Mouse (Mus musculus) heart, embryonic 13.5 days (tissue): ENCODE data around the gene H2afy. TPM values are rescaled to one million over a fixed set of nuclear protein-coding genes. Genes with fewer than 3 reads are reported as not detected.

Experiments used
- ATAC-seq: fragments of 200-750 bp; cut with Nextera tagmentation; 2 replicates; pipeline ENCODE4 v1.8.0; 2017; ENCODE audit warnings: moderate TSS enrichment; ENCODE audit not compliant: insufficient number of reproducible peaks, low FRiP score, low TSS enrichment; ENCODE audit errors: extremely low read depth
- H3K27ac ChIP-seq: fragments of 300-500 bp; sonication (generic); replicated peaks from 2 replicates; pipeline ENCODE4 v1.5.1; 2015; ENCODE audit warnings: moderate library complexity, mild to moderate bottlenecking, inconsistent platforms
- H3K27me3 ChIP-seq: fragments of 300-500 bp; sonication (generic); replicated peaks from 2 replicates; pipeline ENCODE4 v1.6.1; 2015; ENCODE audit warnings: mild to moderate bottlenecking, inconsistent platforms
- H3K36me3 ChIP-seq: fragments of 300-500 bp; sonication (generic); 2 replicates; pipeline ENCODE4 v1.6.1; 2015; ENCODE audit warnings: mild to moderate bottlenecking, inconsistent platforms
- H3K4me1 ChIP-seq: fragments of 300-500 bp; sonication (generic); 2 replicates; pipeline ENCODE4 v1.6.1; 2015; ENCODE audit warnings: inconsistent platforms
- H3K4me2 ChIP-seq: fragments of 300-500 bp; sonication (generic); 2 replicates; pipeline ENCODE4 v1.6.1; 2015; ENCODE audit warnings: inconsistent platforms, mild to moderate bottlenecking, moderate library complexity
- H3K4me3 ChIP-seq: fragments of 300-500 bp; sonication (generic); 2 replicates; pipeline ENCODE4 v1.5.1; 2015; ENCODE audit warnings: moderate library complexity, mild to moderate bottlenecking, inconsistent platforms
- H3K9ac ChIP-seq: fragments of 300-500 bp; sonication (generic); 2 replicates; pipeline ENCODE4 v1.6.1; 2015; ENCODE audit warnings: inconsistent platforms, mild to moderate bottlenecking, moderate library complexity
- H3K9me3 ChIP-seq: fragments of 300-500 bp; sonication (generic); 2 replicates; pipeline ENCODE4 v1.6.1; 2016; ENCODE audit warnings: inconsistent platforms
- WGBS: fragments of 180-500 bp; shearing (Covaris S2); methylation state at CpG from one replicate; pipeline ENCODE4 v1.1.7; 2015; ENCODE audit warnings: mixed read lengths; 5-methylcytosine and 5-hydroxymethylcytosine counted together
- polyA plus RNA-seq: library from polyadenylated mRNA; unstranded; fragments of >200 nt; fragmentation: Nextera tagmentation; extraction: Ambion mirVana; gene quantifications from 2 replicates; pipeline ENCODE4 v1.2.1, GENCODE M21; 2015

The H2afy gene
- polyA plus RNA-seq, 1 experiment from 2014 or later, result 124 TPM

DNA sequence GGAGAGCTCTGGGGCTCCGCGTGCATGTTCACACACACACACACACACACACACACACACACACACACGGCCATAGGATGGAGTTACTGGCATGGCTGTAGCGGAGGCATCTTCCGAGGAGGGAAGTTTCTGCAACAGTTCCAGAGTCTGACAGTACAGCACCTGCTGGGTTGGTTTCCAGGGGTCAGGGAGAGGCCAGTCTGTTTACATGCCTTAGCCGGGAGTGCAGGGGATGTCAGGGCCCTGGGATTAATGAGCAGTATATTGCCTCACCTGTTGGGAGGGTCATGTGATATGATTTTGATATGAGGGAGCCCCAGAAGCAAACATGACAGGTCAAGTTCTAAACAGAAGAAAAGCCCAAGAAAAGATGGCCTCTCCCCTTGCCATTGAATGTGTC lies 66.5 kb downstream of the H2afy start:
- Histone ChIP-seq H3K36me3 (peaks cover 39% of the 10 kb centered on the region), H3K4me3 (no peak overlapping the region), H3K27me3 (no peaks in the 10 kb centered on the region), H3K4me2 (no peak overlapping the region), H3K9me3 (no peaks in the 10 kb centered on the region), H3K9ac (no peak overlapping the region), H3K27ac (no peak overlapping the region), H3K4me1 (peaks cover under 1% of the 10 kb centered on the region; the same call in 1 of the 2 replicates)
- WGBS, result 75% methylated on average over 6 of the region's 6 CpGs
- ATAC-seq, result no peak

GRCm38 (mm10) chr13:56068517-56068916 lies 67.6 kb downstream of the H2afy start:
- Histone ChIP-seq H3K9ac (no peak overlapping the region), H3K36me3 (peaks cover 28% of the 10 kb centered on the region), H3K4me1 (no peaks in the 10 kb centered on the region), H3K9me3 (no peaks in the 10 kb centered on the region), H3K4me3 (no peak overlapping the region), H3K27me3 (no peaks in the 10 kb centered on the region), H3K4me2 (no peak overlapping the region), H3K27ac (no peak overlapping the region)
- WGBS, result 70% methylated on average over 4 of the region's 4 CpGs
- no peak for ATAC-seq

DNA sequence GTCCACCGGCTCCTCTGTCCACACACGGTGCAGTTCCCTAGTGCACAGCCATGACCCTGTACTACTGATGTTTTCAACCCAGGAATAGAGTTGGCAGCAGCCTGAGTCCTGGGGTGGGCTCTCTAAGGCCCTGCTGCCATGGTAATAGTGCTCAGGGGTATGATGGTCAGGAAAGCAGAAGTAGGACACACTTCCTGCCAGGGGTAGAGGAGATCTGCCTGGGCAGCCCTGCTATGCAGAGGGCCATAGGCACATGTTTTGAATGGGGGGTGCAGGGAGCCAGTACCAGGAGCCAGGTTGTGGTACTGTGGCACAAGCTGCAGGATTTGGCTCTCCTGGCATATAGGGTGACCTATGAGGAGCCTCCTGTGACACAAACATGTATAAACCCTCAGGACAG lies 69.3 kb downstream of the H2afy start:
- Histone ChIP-seq H3K27ac (no peak overlapping the region), H3K4me1 (no peaks in the 10 kb centered on the region), H3K36me3 (peaks cover 16% of the 10 kb centered on the region), H3K4me3 (no peak overlapping the region), H3K4me2 (no peak overlapping the region), H3K9me3 (no peaks in the 10 kb centered on the region), H3K27me3 (no peaks in the 10 kb centered on the region), H3K9ac (no peak overlapping the region)
- no peak for ATAC-seq
- WGBS, result 77% methylated on average over 2 of the region's 2 CpGs

DNA sequence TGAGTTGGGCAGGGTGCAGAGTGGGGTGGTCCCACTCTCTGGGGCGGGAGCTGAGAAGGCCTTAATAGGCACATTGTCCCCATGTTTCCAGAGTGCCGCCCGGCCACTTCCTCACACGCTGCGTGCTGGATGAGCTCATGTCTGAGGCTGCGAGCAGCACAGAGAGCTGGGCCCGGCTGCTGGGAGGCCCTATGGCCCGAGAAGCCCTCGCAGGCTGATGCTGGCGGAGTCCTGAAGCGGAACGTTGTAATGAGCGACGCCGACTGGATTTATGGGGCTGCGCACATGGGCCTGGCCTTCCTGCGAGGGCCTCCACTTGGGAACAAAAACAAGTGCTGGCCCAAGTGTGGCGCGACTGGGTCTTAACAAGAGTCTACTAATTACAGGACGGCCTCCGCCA lies 70.0 kb downstream of the H2afy start:
- no peak overlapping the region for H3K9ac ChIP-seq
- H3K9me3 ChIP-seq, result no peaks in the 10 kb centered on the region
- no peaks in the 10 kb centered on the region for H3K4me1 ChIP-seq
- H3K4me3 ChIP-seq, result no peak overlapping the region
- 83% methylated on average over 21 of the region's 21 CpGs for WGBS
- no peaks in the 10 kb centered on the region for H3K27me3 ChIP-seq
- H3K36me3 ChIP-seq, result peaks cover 9% of the 10 kb centered on the region
- no peak overlapping the region for H3K27ac ChIP-seq
- ATAC-seq, result no peak
- no peak overlapping the region for H3K4me2 ChIP-seq

- H3K4me1 ChIP-seq, result 0 out of 2 replicates have a peak, but pooled peaks cover 2% of the 10 kb centered on the region
- no peaks in the 10 kb centered on the region for H3K9me3 ChIP-seq
- H3K27ac ChIP-seq, result no peak overlapping the region
- no peak overlapping the region for H3K4me3 ChIP-seq
- no peak overlapping the region for H3K9ac ChIP-seq
- H3K36me3 ChIP-seq, result no peaks in the 10 kb centered on the region
- H3K27me3 ChIP-seq, result no peaks in the 10 kb centered on the region
- 83% methylated on average over 8 of the region's 8 CpGs for WGBS
- H3K4me2 ChIP-seq, result no peak overlapping the region
- no peak for ATAC-seq
These were observed 78.4 kb downstream of the H2afy start for GRCm38 (mm10) chr13:56057761-56058160.

GRCm38 (mm10) chr13:56055720-56056119 lies 80.4 kb downstream of the H2afy start:
- H3K36me3 ChIP-seq, result no peaks in the 10 kb centered on the region
- 0 out of 2 replicates have a peak, but pooled peaks cover 4% of the 10 kb centered on the region for H3K4me1 ChIP-seq
- no peak overlapping the region for H3K9ac ChIP-seq
- no peaks in the 10 kb centered on the region for H3K27me3 ChIP-seq
- H3K4me3 ChIP-seq, result no peak overlapping the region
- 79% methylated on average over 5 of the region's 5 CpGs for WGBS
- ATAC-seq, result no peak
- no peak overlapping the region for H3K27ac ChIP-seq
- H3K4me2 ChIP-seq, result no peak overlapping the region
- no peaks in the 10 kb centered on the region for H3K9me3 ChIP-seq

DNA sequence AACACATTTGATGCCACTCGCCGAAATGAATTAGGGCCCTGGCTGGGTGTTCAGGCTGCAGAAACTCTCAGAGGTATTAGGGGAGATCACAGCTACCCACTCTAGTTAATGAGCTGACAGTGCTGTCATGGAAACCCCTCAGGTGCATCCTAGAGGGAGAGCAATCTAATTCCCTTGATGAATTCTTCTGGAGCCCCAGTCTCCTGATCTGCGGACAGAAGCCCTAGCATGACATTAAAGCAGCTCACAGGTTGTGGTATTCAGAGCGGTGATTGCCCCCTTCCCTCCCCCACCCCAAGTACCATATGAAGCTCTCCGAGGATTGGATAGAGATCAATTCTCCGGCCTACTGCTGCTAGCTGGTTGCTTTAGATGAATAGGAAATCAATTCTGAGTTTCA lies 82.1 kb downstream of the H2afy start:
- H3K4me1 ChIP-seq, result 0 out of 2 replicates have a peak, but pooled peaks cover 4% of the 10 kb centered on the region
- no peaks in the 10 kb centered on the region for H3K27me3 ChIP-seq
- no peak overlapping the region for H3K4me3 ChIP-seq
- no peak overlapping the region for H3K9ac ChIP-seq
- H3K36me3 ChIP-seq, result no peaks in the 10 kb centered on the region
- no peak overlapping the region for H3K4me2 ChIP-seq
- 69% methylated on average over 6 of the region's 6 CpGs for WGBS
- no peak for ATAC-seq
- no peak overlapping the region for H3K27ac ChIP-seq
- no peaks in the 10 kb centered on the region for H3K9me3 ChIP-seq

DNA sequence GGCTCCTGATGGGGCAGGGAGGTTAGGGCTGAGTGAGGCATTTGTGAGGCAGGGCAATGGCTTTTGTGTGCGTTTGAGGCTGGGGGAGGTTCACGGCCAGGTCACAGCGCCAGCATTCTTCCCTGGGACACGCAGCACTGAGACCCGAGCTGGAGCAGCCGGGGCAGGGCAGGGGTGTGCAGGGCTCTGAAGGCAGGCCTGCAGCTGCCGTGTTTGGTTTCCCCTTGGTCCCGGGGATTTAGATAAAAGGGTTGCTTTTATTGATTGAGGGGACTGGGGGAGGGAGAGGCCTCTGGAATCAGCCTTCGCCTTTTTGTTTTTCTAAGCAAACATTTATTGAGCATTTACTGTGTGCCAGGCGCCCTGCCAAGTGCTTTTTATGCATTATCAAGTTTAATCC lies 83.4 kb downstream of the H2afy start:
- WGBS, result 18% methylated on average over 10 of the region's 10 CpGs
- ATAC-seq, result no peak
- no peak overlapping the region for H3K9ac ChIP-seq
- H3K36me3 ChIP-seq, result no peaks in the 10 kb centered on the region
- 0 out of 2 replicates have a peak, but pooled peaks cover 4% of the 10 kb centered on the region for H3K4me1 ChIP-seq
- H3K4me3 ChIP-seq, result no peak overlapping the region
- no peaks in the 10 kb centered on the region for H3K27me3 ChIP-seq
- H3K4me2 ChIP-seq, result no peak overlapping the region
- no peaks in the 10 kb centered on the region for H3K9me3 ChIP-seq
- no peak overlapping the region for H3K27ac ChIP-seq

- WGBS, result 59% methylated on average over 6 of the region's 6 CpGs
- no peak overlapping the region for H3K4me2 ChIP-seq
- H3K9ac ChIP-seq, result no peak overlapping the region
- no peaks in the 10 kb centered on the region for H3K9me3 ChIP-seq
- no peak overlapping the region for H3K4me3 ChIP-seq
- H3K36me3 ChIP-seq, result no peaks in the 10 kb centered on the region
- no peaks in the 10 kb centered on the region for H3K27me3 ChIP-seq
- 0 out of 2 replicates have a peak, but pooled peaks cover 4% of the 10 kb centered on the region for H3K4me1 ChIP-seq
- no peak overlapping the region for H3K27ac ChIP-seq
- no peak for ATAC-seq
These were observed 85.9 kb downstream of the H2afy start for GRCm38 (mm10) chr13:56050246-56050645.

DNA sequence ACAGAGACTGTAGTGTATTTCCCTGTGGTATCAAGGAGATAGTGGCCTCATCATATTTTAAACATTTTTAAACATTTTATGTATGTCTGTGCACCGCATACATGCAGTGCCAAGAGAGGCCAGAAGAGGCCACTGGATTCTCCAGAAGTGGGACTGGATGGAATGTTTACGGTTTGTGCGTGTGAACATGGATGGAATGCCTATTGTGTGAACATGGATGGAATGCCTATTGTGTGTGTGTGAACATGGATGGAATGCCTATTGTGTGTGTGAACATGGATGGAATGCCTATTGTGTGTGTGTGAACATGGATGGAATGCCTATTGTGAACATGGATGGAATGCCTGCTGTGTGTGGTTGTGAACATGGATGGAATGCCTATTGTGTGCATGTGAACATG lies 93.9 kb downstream of the H2afy start:
- WGBS, result 84% methylated on average over 3 of the region's 3 CpGs
- Histone ChIP-seq H3K4me3 (no peak overlapping the region), H3K27me3 (no peaks in the 10 kb centered on the region), H3K9ac (no peak overlapping the region), H3K4me1 (peaks cover 5% of the 10 kb centered on the region; the same call in 1 of the 2 replicates), H3K36me3 (no peaks in the 10 kb centered on the region), H3K4me2 (no peak overlapping the region), H3K9me3 (no peaks in the 10 kb centered on the region), H3K27ac (no peak overlapping the region)
- ATAC-seq, result no peak

- no peak overlapping the region for H3K4me2 ChIP-seq
- H3K36me3 ChIP-seq, result no peaks in the 10 kb centered on the region
- H3K27me3 ChIP-seq, result no peaks in the 10 kb centered on the region
- WGBS, result 78% methylated on average over 3 of the region's 3 CpGs
- peaks cover 5% of the 10 kb centered on the region; the same call in 1 of the 2 replicates for H3K4me1 ChIP-seq
- no peak overlapping the region for H3K27ac ChIP-seq
- no peak for ATAC-seq
- H3K9ac ChIP-seq, result no peak overlapping the region
- no peaks in the 10 kb centered on the region for H3K9me3 ChIP-seq
- no peak overlapping the region for H3K4me3 ChIP-seq
These were observed 95.5 kb downstream of the H2afy start for GRCm38 (mm10) chr13:56040621-56041020.

DNA sequence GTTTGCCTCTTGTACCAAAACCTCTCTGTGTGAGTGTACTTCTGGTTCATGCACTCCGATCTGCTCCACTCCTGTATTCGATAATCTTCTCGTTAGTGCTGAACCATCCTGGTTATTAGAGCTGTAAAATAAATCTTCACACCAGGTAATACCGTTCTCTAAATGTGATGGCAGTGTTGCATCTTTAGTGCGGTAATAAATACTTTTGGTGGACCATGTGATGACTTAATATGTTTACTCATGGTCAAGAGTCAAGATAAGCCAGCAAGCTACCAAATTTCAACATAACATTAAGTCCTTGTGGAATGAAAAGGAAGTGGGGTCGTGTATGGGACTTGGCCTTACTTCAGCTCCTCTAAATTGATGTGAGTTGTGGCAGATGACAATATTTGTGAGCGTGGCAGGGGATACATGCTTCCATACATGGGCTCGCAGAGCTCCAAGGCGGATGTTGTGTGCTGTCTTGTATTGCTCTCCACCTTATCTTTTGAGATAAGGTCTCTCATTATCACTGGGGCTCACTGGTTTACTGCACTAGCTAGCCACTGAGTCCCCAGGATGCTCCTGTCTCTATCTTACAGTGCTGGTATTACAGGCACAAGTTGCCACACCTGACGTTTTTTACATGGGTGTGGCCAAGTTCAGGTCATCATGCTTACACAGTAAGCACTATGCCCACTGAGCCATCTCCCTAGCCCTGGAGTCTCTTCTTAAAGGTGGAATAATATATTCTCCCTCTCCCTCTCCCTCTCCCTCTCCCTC lies 96.4 kb downstream of the H2afy start:
- no peak for ATAC-seq

More for the DNA sequence above, 96.4 kb downstream of the H2afy start:
- WGBS, result 58% methylated on average over 10 of the region's 10 CpGs
- no peaks in the 10 kb centered on the region for H3K27me3 ChIP-seq
- no peak overlapping the region for H3K4me3 ChIP-seq
- H3K27ac ChIP-seq, result no peak overlapping the region
- peaks cover 5% of the 10 kb centered on the region; the same call in 1 of the 2 replicates for H3K4me1 ChIP-seq
- no peak overlapping the region for H3K4me2 ChIP-seq
- no peaks in the 10 kb centered on the region for H3K9me3 ChIP-seq
- no peaks in the 10 kb centered on the region for H3K36me3 ChIP-seq
- no peak overlapping the region for H3K9ac ChIP-seq
